Mouse (Mus musculus): ENCODE measurements around the gene Setmar. TPM values are rescaled to one million over a fixed set of nuclear protein-coding genes. Genes with fewer than 3 reads are reported as not detected.

Gene Setmar
- polyA plus RNA-seq, 1 experiment from 2014 or later = 6.4 TPM

DNA sequence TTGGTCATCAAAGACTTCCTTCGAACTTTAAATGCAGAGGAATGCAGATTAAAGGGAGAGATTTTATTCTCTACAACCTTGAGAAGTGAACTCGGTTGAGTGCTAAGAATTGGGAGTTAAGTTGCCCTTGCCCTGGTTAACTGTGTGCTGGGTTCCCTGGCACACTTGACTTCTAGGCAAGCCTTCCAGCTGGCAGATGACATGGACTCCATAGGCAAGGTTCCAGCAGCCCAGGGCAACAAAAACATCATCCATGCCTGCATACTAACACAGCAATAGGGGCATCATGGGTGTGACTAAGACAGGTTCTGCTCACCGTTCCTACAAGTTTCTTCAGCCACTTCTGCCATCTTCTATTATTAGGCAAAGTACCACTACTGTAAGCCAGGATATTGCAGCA, 61.8 kb downstream of the Setmar start:
- Histone ChIP-seq H3K4me1 (no peaks in the 10 kb centered on the region), H3K27ac (replicated peaks) (no peak overlapping the region), H3K36me3 (replicated peaks) (no peaks in the 10 kb centered on the region), H3K9me3 (no peaks in the 10 kb centered on the region), H3K27me3 (replicated peaks; ENCODE audit: low read depth, poor library complexity, severe bottlenecking) (no peaks in the 10 kb centered on the region), H3K4me3 (no peak overlapping the region)
- WGBS = 90% methylated on average over 3 of the region's 3 CpGs
- no peak for DNase-seq (ENCODE audit: low spot score)

Other genes starting within 250 kb of the Setmar start
- 12.2 and 12.5 TPM in 2 replicates for gene Sumf1, start 120.5 kb downstream of the Setmar start, polyA plus RNA-seq (2016; fragmentation: Nextera tagmentation; extraction: Ambion mirVana)
- 10.0 and 11.2 TPM in 2 replicates for gene Itpr1, start 148.1 kb downstream of the Setmar start, polyA plus RNA-seq (2016; fragmentation: Nextera tagmentation; extraction: Ambion mirVana)

All from embryonic facial prominence, embryonic 10.5 days (tissue).